Mouse (Mus musculus): ENCODE results near the gene Lingo1.

The Lingo1 gene

DNA sequence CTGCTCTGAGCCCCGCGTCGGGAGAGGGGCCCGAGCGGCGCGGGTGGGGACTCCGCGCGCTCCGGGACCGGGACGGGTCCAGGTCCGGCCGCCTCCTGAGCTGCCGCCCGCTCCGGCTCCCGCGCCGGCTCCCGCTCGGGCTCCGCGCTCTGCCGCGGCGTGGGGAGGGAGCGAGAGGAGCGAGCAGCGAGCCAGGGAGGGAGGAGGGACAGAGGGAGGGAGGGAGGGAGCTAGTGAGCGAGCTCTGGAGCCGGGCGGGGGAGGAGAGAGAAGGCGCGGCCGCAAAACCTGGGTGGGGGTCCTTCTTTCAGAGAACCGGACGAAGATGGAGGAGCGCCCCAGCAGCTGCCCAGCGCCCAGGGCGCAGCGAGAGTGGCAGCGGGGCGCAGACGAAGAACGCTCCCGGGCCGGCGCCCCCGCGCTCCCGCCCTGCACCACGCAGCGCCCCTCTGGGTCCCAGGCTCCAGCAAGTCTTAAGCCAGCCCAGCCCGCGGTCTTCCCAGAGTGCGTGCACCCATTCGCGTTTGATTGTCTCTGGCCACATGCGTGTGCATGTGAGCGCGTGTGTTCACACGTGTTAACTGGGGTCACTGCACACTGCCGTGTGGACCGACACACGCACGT, 160.7 kb downstream of the Lingo1 start:
- DNase-seq (ENCODE audit: low read depth, low spot score), result no peak

GRCm38 (mm10) chr9:56635121-56635497, 161.2 kb downstream of the Lingo1 start:
- DNase-seq (ENCODE audit: low read depth, low spot score), result no peak

- no peak for DNase-seq (ENCODE audit: low read depth, low spot score)
These were observed 161.7 kb downstream of the Lingo1 start for GRCm38 (mm10) chr9:56634406-56635120.

DNA sequence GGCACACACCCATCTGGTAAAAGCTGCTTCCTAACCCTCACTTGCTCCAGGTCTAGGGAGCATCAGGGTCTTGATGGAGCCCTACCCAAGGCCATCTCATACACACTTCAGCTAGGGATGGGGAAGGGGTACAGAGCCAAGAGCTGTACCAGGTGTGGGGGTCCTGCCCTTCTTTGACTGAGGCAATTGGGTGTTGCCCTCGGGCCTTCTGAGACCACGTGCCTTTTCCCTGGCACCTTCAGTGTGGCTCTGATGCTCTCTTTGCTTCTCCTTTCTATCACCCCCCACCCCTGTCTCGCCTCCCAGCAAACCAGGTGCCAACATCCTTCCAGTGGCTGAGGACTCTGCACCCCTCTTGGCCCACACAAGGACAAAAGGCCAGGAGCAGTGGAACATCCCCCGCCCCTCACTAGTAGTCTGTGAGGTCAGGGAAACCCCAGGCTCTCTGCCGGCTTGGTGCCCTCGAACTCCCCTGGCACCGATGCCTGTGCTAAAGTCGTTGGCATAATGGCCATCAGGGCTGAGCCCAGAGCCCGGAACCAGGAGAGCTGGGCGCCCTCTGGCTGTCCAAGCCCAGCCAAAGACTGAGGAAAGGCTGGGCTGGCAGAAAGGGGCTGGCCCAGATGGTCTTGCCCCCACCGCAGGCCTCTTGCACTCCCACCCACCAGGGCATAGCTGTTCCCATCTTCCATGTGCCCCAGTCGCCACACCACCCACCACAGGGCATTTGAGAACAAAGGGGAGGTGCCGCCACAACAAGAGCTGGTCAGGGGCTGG, 162.6 kb downstream of the Lingo1 start:
- no peak for DNase-seq (ENCODE audit: low read depth, low spot score)

DNA sequence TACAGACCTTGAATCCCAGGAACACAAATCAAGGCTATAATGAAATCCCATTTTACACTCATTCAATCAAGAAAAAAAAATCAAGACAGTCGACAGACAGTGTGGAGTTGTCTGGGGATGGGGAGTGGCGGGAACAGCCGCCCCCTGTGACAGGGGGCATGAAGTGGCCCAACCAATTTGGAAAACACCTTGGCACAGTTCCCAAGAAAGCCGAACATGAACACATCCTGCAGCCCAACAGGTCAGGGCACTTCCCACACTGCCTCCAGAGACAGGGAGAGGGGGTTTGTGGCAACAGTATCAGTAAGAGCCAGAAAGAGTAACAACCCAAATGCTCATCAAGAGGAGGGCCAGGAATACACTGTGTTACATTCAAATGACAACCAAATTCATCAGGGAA, 165.3 kb downstream of the Lingo1 start:
- DNase-seq (ENCODE audit: low read depth, low spot score), result no peak

- DNase-seq (ENCODE audit: low read depth, low spot score), result no peak
These were observed 166.4 kb downstream of the Lingo1 start for GRCm38 (mm10) chr9:56629674-56630397.

GRCm38 (mm10) chr9:56627295-56627694, 169.0 kb downstream of the Lingo1 start:
- DNase-seq (ENCODE audit: low read depth, low spot score), result no peak

- no peak for DNase-seq (ENCODE audit: low read depth, low spot score)
These were observed 171.3 kb downstream of the Lingo1 start for GRCm38 (mm10) chr9:56624923-56625322.

DNA sequence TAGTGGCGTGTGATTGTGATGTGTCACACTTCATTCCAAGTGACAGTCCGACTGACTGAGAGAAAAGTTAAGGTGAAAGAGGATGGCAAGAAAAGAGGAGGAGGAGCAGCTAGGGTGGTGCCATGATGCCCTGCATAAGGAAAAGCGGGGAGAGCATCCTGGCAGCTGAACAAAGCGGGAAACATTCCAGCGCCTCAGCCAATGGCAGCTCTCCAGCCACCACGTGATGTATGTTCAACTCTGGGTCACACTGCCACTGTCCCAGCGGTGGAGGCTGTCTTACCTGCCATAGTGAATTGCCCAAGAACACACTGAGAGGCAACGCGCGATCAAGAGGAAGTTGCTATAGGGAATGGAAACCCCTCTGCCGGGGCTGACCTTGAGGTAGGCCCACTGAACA, 172.9 kb downstream of the Lingo1 start:
- no peak for DNase-seq (ENCODE audit: low read depth, low spot score)

DNA sequence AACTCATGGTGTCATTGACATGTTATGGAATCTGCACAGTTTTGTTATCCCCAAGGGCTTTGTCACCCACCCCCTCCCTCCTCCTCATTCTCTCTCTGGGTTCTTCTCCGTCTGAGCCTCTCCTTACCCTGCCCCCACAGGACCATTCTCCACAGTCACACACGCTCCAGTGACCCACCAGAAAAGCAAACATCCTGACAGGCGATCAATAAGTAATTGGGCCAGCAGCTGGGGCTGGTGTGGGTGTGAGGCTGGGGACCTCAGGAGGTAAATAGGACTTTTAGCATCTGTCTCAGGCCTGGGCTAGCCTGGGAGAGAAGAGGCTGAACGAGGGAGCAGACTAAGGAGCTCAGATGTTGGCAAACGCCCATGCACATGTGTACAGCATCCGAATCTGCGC, 173.5 kb downstream of the Lingo1 start:
- DNase-seq (ENCODE audit: low read depth, low spot score), result no peak

- no peak for DNase-seq (ENCODE audit: low read depth, low spot score)
These were observed 175.5 kb downstream of the Lingo1 start for GRCm38 (mm10) chr9:56620512-56621371.

GRCm38 (mm10) chr9:56619715-56620114, 176.6 kb downstream of the Lingo1 start:
- no peak for DNase-seq (ENCODE audit: low read depth, low spot score)

DNA sequence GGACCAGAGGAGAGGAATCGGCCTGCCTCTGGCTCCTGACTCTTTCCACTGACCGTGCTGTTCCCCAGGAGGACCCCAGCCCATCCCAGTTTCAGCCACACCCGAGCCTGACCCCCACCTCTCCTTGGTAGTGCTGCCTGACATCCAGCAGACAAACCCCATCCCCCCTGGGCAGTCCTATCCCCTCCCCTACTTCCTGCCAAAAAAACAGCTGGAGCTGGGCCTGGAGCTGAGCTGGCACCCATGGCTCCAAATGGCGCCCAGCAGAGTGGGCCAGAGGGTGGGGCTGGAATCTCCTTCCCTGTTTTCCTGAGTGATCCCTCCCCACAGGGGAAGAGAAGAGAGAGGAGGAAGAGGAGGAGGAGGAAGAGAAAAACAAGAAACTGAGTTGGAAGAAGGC, 177.6 kb downstream of the Lingo1 start:
- DNase-seq (ENCODE audit: low read depth, low spot score), result no peak

DNA sequence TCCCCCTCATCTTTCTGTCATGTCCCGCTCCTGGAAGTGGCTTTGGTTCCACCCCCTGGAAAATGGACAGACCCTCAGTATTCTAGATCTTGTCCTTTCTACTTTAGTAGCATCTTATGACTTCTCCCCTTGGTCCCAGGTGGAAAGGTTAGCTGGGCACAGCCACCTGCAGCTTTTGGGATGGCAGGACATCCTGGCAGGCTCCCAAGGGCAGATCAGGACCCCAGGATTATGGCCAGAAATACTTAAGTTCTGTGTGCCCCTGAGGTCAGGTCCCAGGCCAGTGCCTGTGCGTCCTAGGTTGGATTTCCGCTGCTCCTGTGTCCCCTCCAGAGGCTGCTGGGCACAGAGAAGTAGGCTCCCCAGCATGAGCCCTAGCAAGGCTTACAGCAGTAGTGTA, 180.2 kb downstream of the Lingo1 start:
- DNase-seq (ENCODE audit: low read depth, low spot score), result no peak

GRCm38 (mm10) chr9:56612798-56613183, 183.5 kb downstream of the Lingo1 start:
- DNase-seq (ENCODE audit: low read depth, low spot score), result no peak

DNA sequence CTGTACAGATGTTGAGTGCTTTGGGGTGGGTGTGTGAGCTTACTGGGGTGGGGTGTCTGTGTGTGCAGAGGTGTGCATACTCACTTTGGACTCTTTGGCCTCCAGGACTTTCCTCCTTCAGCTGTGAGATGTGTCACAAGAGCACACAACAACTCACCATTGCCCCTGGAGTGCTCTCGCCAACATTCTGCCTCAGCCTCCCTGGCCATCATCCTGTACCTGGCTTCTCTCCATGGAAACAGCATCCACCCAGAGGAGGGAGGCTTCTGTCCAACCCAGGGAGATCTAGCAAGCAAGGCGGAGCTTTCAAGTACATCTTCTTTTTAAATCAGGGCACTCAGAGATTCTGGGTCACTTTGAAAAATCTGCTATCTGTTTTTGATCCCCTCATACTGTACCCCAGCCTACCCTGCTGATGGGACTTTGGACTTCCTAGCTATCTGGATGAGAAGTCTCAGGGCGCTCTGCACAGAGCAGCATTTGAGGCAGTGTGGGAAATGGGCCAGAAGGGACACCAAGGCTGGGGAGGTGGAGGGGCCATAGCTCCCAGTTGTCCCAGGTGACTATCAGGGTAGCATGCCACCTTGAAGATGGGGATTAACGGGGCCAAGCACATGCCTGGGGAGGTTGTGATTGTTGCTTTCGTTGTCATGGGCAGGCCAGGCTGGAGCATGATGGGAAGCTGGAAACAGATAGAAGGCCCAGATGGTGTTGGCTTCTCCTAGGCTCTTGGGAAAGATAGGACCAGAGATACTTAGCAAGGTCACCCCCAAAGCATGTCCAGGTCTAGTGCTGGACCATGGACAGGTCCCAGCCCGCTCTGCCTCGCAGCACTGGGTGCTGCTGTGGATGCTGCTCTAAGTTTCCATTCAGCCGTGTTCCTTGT, 184.1 kb downstream of the Lingo1 start:
- no peak for DNase-seq (ENCODE audit: low read depth, low spot score)

DNA sequence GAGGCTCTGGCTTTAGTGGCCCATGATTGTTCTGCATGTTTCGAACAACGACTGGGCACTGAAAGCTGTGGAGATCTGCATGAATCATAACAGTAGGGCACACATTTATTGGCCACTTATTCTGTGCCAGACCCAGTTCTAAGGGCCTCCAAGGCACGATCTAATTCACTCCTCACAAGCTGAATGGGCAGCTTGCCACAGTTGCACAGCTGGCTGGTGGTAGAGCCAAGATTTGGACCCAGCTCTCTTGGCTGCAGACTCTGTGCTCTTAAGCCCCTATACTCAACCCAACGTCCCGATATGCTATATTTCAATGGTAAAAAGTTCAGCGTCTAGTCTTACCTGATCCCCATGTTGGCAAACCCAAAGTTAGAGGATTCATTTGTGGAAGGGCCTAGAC, 185.3 kb downstream of the Lingo1 start:
- no peak for DNase-seq (ENCODE audit: low read depth, low spot score)

GRCm38 (mm10) chr9:56610466-56610865, 185.8 kb downstream of the Lingo1 start:
- DNase-seq (ENCODE audit: low read depth, low spot score), result no peak

DNA sequence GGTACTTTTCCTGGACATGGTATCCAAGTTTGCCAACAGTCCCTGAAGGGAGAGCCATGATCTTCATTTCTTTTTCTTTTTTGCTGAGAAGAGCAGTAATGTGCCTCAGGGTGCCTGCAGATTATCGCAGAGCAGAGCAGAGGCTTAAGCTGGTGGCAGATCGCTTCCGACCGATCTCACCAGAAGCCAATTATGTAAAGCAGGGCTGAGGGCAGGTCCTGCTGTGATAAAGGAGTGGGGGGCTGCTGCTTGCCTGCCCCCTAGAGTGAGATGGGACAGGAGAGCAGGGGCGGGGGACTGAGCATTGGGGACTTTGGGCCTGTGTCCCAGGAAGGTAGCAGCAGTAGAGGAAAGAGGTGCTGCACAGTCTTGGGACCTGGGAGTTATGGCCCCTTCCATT, 186.8 kb downstream of the Lingo1 start:
- DNase-seq (ENCODE audit: low read depth, low spot score), result no peak

GRCm38 (mm10) chr9:56608691-56609351, 187.4 kb downstream of the Lingo1 start:
- no peak for DNase-seq (ENCODE audit: low read depth, low spot score)

All from c-Kit-negative CD71-positive TER-119-positive erythroid progenitor cells, embryonic 14.5 days (primary cell).